Mouse (Mus musculus): ENCODE results near the gene Rfng. TPM values are rescaled to one million over a fixed set of nuclear protein-coding genes. Genes with fewer than 3 reads are reported as not detected.

The Rfng gene
- total and polyA plus RNA-seq, 3 experiments, result 3.8 to 17.6 (median 10.0) TPM

GRCm38 (mm10) chr11:120747974-120748373, 36.0 kb downstream of the Rfng start:
- in situ Hi-C loops (cut with MboI; ENCODE audit: low pct_ligation_motif_present, low pct_unique_long_range_greater_than_20kb, low sequenced_read_pairs), result no loop called here
- H3K9me3 ChIP-seq (replicated peaks; ENCODE audit: low read length), result no peaks in the 10 kb centered on the region
- H3K27me3 ChIP-seq (replicated peaks), result peaks cover 38% of the 10 kb centered on the region
- no peak for DNase-seq (ENCODE audit: extremely low read depth)
- no peak overlapping the region for H3K4me3 ChIP-seq (replicated peaks in 1 of 3; ENCODE audit: low read depth in 2 of 3, low read length in 2 of 3, poor library complexity in 1 of 3)
- dilution Hi-C loops (cut with MboI; ENCODE audit: extremely low pct_ligation_motif_present, extremely low pct_unique_long_range_greater_than_20kb, low sequenced_read_pairs), result no loop called here
- H3K36me3 ChIP-seq (replicated peaks in 1 of 2; ENCODE audit: control insufficient read depth in 1 of 2, insufficient read depth in 1 of 2, low read length in 1 of 2), result no peaks in the 10 kb centered on the region
- no peak for TF ChIP-seq ELF1 (IDR thresholded peaks at IDR 0.05; ENCODE audit: low read depth, low read length)
- no peak for TF ChIP-seq ZKSCAN1 (IDR thresholded peaks at IDR 0.05; ENCODE audit: borderline replicate concordance, low read depth, low read length)
- no peak for TF ChIP-seq TBP (conservative IDR thresholded peaks at IDR 0.05; ENCODE audit: low read depth, low read length)
- TF ChIP-seq GABPA (IDR thresholded peaks at IDR 0.05; ENCODE audit: insufficient replicate concordance, low read depth, low read length), result no peak
- no peak for TF ChIP-seq EP300 (IDR thresholded peaks at IDR 0.05; ENCODE audit: low read length)
- TF ChIP-seq POLR2A (IDR thresholded peaks at IDR 0.05; ENCODE audit: low read depth, low read length), result no peak
- peaks cover 3 to 12% of the 10 kb centered on the region in 2 experiments; a peak in 2 of 4 replicates for H3K4me1 ChIP-seq (ENCODE audit: control insufficient read depth in 1 of 2, insufficient read depth in 2 of 2)
- H3K79me2 ChIP-seq (replicated peaks; ENCODE audit: control insufficient read depth, extremely low read depth, insufficient read depth, poor library complexity, severe bottlenecking), result no peaks in the 10 kb centered on the region
- H3K9ac ChIP-seq (ENCODE audit: insufficient read depth, low read depth), result no peak overlapping the region
- no peak overlapping the region for H3K27ac ChIP-seq (ENCODE audit: insufficient read depth, low read depth)
- no peak overlapping the region for H3K4me2 ChIP-seq (ENCODE audit: insufficient read depth, low read depth, poor library complexity, severe bottlenecking)

- no peak for DNase-seq (ENCODE audit: extremely low read depth)
- H3K4me1 ChIP-seq (ENCODE audit: control insufficient read depth in 1 of 2, insufficient read depth in 2 of 2), result peaks cover 3 to 12% of the 10 kb centered on the region in 2 experiments; a peak in 2 of 4 replicates
- H3K4me2 ChIP-seq (ENCODE audit: insufficient read depth, low read depth, poor library complexity, severe bottlenecking), result no peak overlapping the region
- H3K79me2 ChIP-seq (replicated peaks; ENCODE audit: control insufficient read depth, extremely low read depth, insufficient read depth, poor library complexity, severe bottlenecking), result no peaks in the 10 kb centered on the region
- H3K27ac ChIP-seq (ENCODE audit: insufficient read depth, low read depth), result no peak overlapping the region
- H3K4me3 ChIP-seq (replicated peaks in 1 of 3; ENCODE audit: low read depth in 2 of 3, low read length in 2 of 3, poor library complexity in 1 of 3), result no peak overlapping the region
- no peaks in the 10 kb centered on the region for H3K36me3 ChIP-seq (replicated peaks in 1 of 2; ENCODE audit: control insufficient read depth in 1 of 2, insufficient read depth in 1 of 2, low read length in 1 of 2)
- in situ Hi-C loops (cut with MboI; ENCODE audit: low pct_ligation_motif_present, low pct_unique_long_range_greater_than_20kb, low sequenced_read_pairs), result no loop called here
- H3K9ac ChIP-seq (ENCODE audit: insufficient read depth, low read depth), result no peak overlapping the region
- peaks cover 51% of the 10 kb centered on the region for H3K27me3 ChIP-seq (replicated peaks)
- H3K9me3 ChIP-seq (replicated peaks; ENCODE audit: low read length), result no peaks in the 10 kb centered on the region
- dilution Hi-C loops (cut with MboI; ENCODE audit: extremely low pct_ligation_motif_present, extremely low pct_unique_long_range_greater_than_20kb, low sequenced_read_pairs), result no loop called here
- peak; percentile 63 for TF ChIP-seq BHLHE40 (IDR thresholded peaks at IDR 0.05; ENCODE audit: low read depth, low read length)
- no peak for TF ChIP-seq TCF12 (IDR thresholded peaks at IDR 0.05; ENCODE audit: low read depth, low read length)
Measured at GRCm38 (mm10) chr11:120744121-120744701, 39.8 kb downstream of the Rfng start.

GRCm38 (mm10) chr11:120740981-120741380, 43.0 kb downstream of the Rfng start:
- in situ Hi-C loops (cut with MboI; ENCODE audit: low pct_ligation_motif_present, low pct_unique_long_range_greater_than_20kb, low sequenced_read_pairs) (no loop called here), dilution Hi-C loops (cut with MboI; ENCODE audit: extremely low pct_ligation_motif_present, extremely low pct_unique_long_range_greater_than_20kb, low sequenced_read_pairs) (no loop called here)
- Histone ChIP-seq H3K9ac (ENCODE audit: insufficient read depth, low read depth) (no peak overlapping the region), H3K4me2 (ENCODE audit: insufficient read depth, low read depth, poor library complexity, severe bottlenecking) (no peak overlapping the region), H3K9me3 (replicated peaks; ENCODE audit: low read length) (no peaks in the 10 kb centered on the region), H3K79me2 (replicated peaks; ENCODE audit: control insufficient read depth, extremely low read depth, insufficient read depth, poor library complexity, severe bottlenecking) (no peaks in the 10 kb centered on the region), H3K27me3 (replicated peaks) (peaks cover 63% of the 10 kb centered on the region), H3K4me3 (replicated peaks in 1 of 3; ENCODE audit: low read depth in 2 of 3, low read length in 2 of 3, poor library complexity in 1 of 3) (no peak overlapping the region), H3K4me1 (ENCODE audit: control insufficient read depth in 1 of 2, insufficient read depth in 2 of 2) (peaks cover 6 to 11% of the 10 kb centered on the region in 2 experiments; a peak in 2 of 4 replicates), H3K36me3 (replicated peaks in 1 of 2; ENCODE audit: control insufficient read depth in 1 of 2, insufficient read depth in 1 of 2, low read length in 1 of 2) (no peaks in the 10 kb centered on the region), H3K27ac (ENCODE audit: insufficient read depth, low read depth) (no peak overlapping the region)
- TF ChIP-seq NELFE (IDR thresholded peaks at IDR 0.05; ENCODE audit: low read depth, low read length) (no peak), PAX5 (IDR thresholded peaks at IDR 0.05; ENCODE audit: low read length) (no peak)
- no peak for DNase-seq (ENCODE audit: extremely low read depth)

Measured in CH12.LX (cell line).